Mouse (Mus musculus) lung, embryonic 16.5 days (tissue): ENCODE data around the gene Ngef. TPM values are rescaled to one million over a fixed set of nuclear protein-coding genes. Genes with fewer than 3 reads are reported as not detected.

Source experiments
- ATAC-seq: fragments of 200-750 bp; cut with Nextera tagmentation; 2 replicates; pipeline ENCODE4 v1.8.0; 2017; ENCODE audit warnings: low read depth, mild to moderate bottlenecking, moderate library complexity
- H3K27ac ChIP-seq: fragments of 300-500 bp; sonication (generic); 2 replicates; pipeline ENCODE4 v1.5.1; 2014; ENCODE audit warnings: mild to moderate bottlenecking, control low read depth, low read length
- H3K27me3 ChIP-seq: fragments of 300-500 bp; sonication (generic); 2 replicates; pipeline ENCODE4 v1.6.1; 2014; ENCODE audit warnings: low read depth, low read length, mixed read lengths; ENCODE audit not compliant: control insufficient read depth, insufficient read depth
- H3K36me3 ChIP-seq: fragments of 300-500 bp; sonication (generic); 2 replicates; pipeline ENCODE4 v1.6.1; 2014; ENCODE audit warnings: low read length; ENCODE audit not compliant: control insufficient read depth, insufficient read depth
- H3K4me1 ChIP-seq: fragments of 300-500 bp; sonication (generic); replicated peaks from 2 replicates; pipeline ENCODE4 v1.6.1; 2014; ENCODE audit warnings: low read length, mixed read lengths; ENCODE audit not compliant: control insufficient read depth, insufficient read depth
- H3K4me2 ChIP-seq: fragments of 300-500 bp; sonication (generic); 2 replicates; pipeline ENCODE4 v1.6.1; 2014; ENCODE audit warnings: low read depth, low read length, control low read depth
- H3K4me3 ChIP-seq: fragments of 300-500 bp; sonication (generic); 2 replicates; pipeline ENCODE4 v1.5.1; 2014; ENCODE audit warnings: mild to moderate bottlenecking, low read length, control low read depth
- H3K9ac ChIP-seq: fragments of 300-500 bp; sonication (generic); 2 replicates; pipeline ENCODE4 v1.6.1; 2014; ENCODE audit warnings: low read length, control low read depth
- H3K9me3 ChIP-seq: fragments of 300-500 bp; sonication (generic); 2 replicates; pipeline ENCODE4 v1.6.1; 2016; ENCODE audit warnings: low read length; ENCODE audit not compliant: control insufficient read depth
- WGBS: fragments of 180-500 bp; shearing (Covaris S2); extraction: QIAGEN DNeasy Blood & Tissue Kit; methylation state at CpG from one replicate; pipeline ENCODE4 v1.1.7; 2014; 5-methylcytosine and 5-hydroxymethylcytosine counted together
- polyA plus RNA-seq: library from polyadenylated mRNA; unstranded; fragments of >200 nt; fragmentation: Nextera tagmentation; extraction: Ambion mirVana; gene quantifications from 2 replicates; pipeline ENCODE4 v1.2.1, GENCODE M21; 2015

The Ngef gene
- polyA plus RNA-seq, 1 experiment from 2014 or later = 5.6 TPM

- peak overlapping the region; percentile 92 for H3K27ac ChIP-seq
- peak overlapping the region; percentile 40 for H3K9ac ChIP-seq
- no peaks in the 10 kb centered on the region for H3K9me3 ChIP-seq
- H3K4me1 ChIP-seq = peaks cover 15% of the 10 kb centered on the region; the same call in 1 of the 2 replicates
- no peaks in the 10 kb centered on the region for H3K27me3 ChIP-seq
- peak overlapping the region; percentile 8; the same call in 1 of the 2 replicates for H3K4me3 ChIP-seq
- ATAC-seq = peak; percentile 95
- 28% methylated on average over 7 of the region's 7 CpGs for WGBS
- H3K4me2 ChIP-seq = peak overlapping the region; percentile 21
- H3K36me3 ChIP-seq = no peaks in the 10 kb centered on the region
Measured at GRCm38 (mm10) chr1:87574785-87575184, 1.1 kb upstream of the Ngef start.

GRCm38 (mm10) chr1:87574353-87574752, 683 bp upstream of the Ngef start:
- peak; percentile 41 for ATAC-seq
- no peak overlapping the region for H3K9ac ChIP-seq

GRCm38 (mm10) chr1:87573261-87573660, 409 bp downstream of the Ngef start:
- Histone ChIP-seq H3K9ac (0 out of 2 replicates have a peak overlapping the region, but pooled peaks have one; percentile 26), H3K4me1 (peaks cover 15% of the 10 kb centered on the region; the same call in 1 of the 2 replicates), H3K27me3 (no peaks in the 10 kb centered on the region), H3K4me2 (peak overlapping the region; percentile 37), H3K9me3 (no peaks in the 10 kb centered on the region), H3K4me3 (peak overlapping the region; percentile 24), H3K36me3 (no peaks in the 10 kb centered on the region), H3K27ac (peak overlapping the region; percentile 92)
- 58% methylated on average over 5 of the region's 5 CpGs for WGBS
- no peak for ATAC-seq

More at GRCm38 (mm10) chr1:87574353-87574752, 683 bp upstream of the Ngef start:
- Histone ChIP-seq H3K27me3 (no peaks in the 10 kb centered on the region), H3K4me1 (peaks cover 15% of the 10 kb centered on the region; the same call in 1 of the 2 replicates), H3K4me3 (peak overlapping the region; percentile 13), H3K4me2 (peak overlapping the region; percentile 21), H3K36me3 (no peaks in the 10 kb centered on the region), H3K27ac (peak overlapping the region; percentile 92), H3K9me3 (no peaks in the 10 kb centered on the region)
- WGBS = 46% methylated on average over 6 of the region's 6 CpGs

- Histone ChIP-seq H3K4me1 (peaks cover 5% of the 10 kb centered on the region; the same call in 1 of the 2 replicates), H3K36me3 (no peaks in the 10 kb centered on the region), H3K27ac (no peak overlapping the region), H3K9ac (no peak overlapping the region), H3K27me3 (no peaks in the 10 kb centered on the region), H3K4me3 (no peak overlapping the region), H3K9me3 (no peaks in the 10 kb centered on the region), H3K4me2 (no peak overlapping the region)
- WGBS = 32% methylated on average over 6 of the region's 6 CpGs
- no peak for ATAC-seq
Measured at GRCm38 (mm10) chr1:87568398-87568797, 5.3 kb downstream of the Ngef start.

- H3K36me3 ChIP-seq = no peaks in the 10 kb centered on the region
- H3K4me1 ChIP-seq = no peaks in the 10 kb centered on the region
- WGBS = 82% methylated on average over 8 of the region's 8 CpGs
- H3K4me3 ChIP-seq = no peak overlapping the region
- no peak overlapping the region for H3K9ac ChIP-seq
- H3K27me3 ChIP-seq = no peaks in the 10 kb centered on the region
- no peaks in the 10 kb centered on the region for H3K9me3 ChIP-seq
- H3K4me2 ChIP-seq = no peak overlapping the region
- H3K27ac ChIP-seq = no peak overlapping the region
- ATAC-seq = no peak
Measured at GRCm38 (mm10) chr1:87565760-87566159, 7.9 kb downstream of the Ngef start.

GRCm38 (mm10) chr1:87562967-87563366, 10.7 kb downstream of the Ngef start:
- Histone ChIP-seq H3K4me2 (no peak overlapping the region), H3K9ac (no peak overlapping the region), H3K36me3 (no peaks in the 10 kb centered on the region), H3K4me1 (no peaks in the 10 kb centered on the region), H3K9me3 (no peaks in the 10 kb centered on the region), H3K27ac (no peak overlapping the region), H3K4me3 (no peak overlapping the region), H3K27me3 (no peaks in the 10 kb centered on the region)
- no peak for ATAC-seq
- 74% methylated on average over 3 of the region's 3 CpGs for WGBS

GRCm38 (mm10) chr1:87553586-87553985, 20.1 kb downstream of the Ngef start:
- Histone ChIP-seq H3K36me3 (no peaks in the 10 kb centered on the region), H3K27me3 (no peaks in the 10 kb centered on the region), H3K4me2 (no peak overlapping the region), H3K9me3 (no peaks in the 10 kb centered on the region), H3K27ac (no peak overlapping the region), H3K4me1 (no peaks in the 10 kb centered on the region), H3K4me3 (no peak overlapping the region), H3K9ac (no peak overlapping the region)
- no peak for ATAC-seq
- 63% methylated on average over 1 of the region's 1 CpGs for WGBS

- Histone ChIP-seq H3K4me2 (no peak overlapping the region), H3K9ac (no peak overlapping the region), H3K36me3 (no peaks in the 10 kb centered on the region), H3K27me3 (no peaks in the 10 kb centered on the region), H3K4me3 (no peak overlapping the region), H3K9me3 (no peaks in the 10 kb centered on the region), H3K27ac (no peak overlapping the region), H3K4me1 (no peaks in the 10 kb centered on the region)
- 74% methylated on average over 3 of the region's 3 CpGs for WGBS
- no peak for ATAC-seq
Measured at GRCm38 (mm10) chr1:87551008-87551407, 22.7 kb downstream of the Ngef start.

GRCm38 (mm10) chr1:87541614-87542013, 32.1 kb downstream of the Ngef start:
- no peak overlapping the region for H3K4me3 ChIP-seq
- WGBS = 40% methylated on average over 7 of the region's 7 CpGs
- H3K27ac ChIP-seq = no peak overlapping the region
- H3K36me3 ChIP-seq = no peaks in the 10 kb centered on the region
- no peak overlapping the region for H3K4me2 ChIP-seq
- no peaks in the 10 kb centered on the region for H3K9me3 ChIP-seq
- H3K9ac ChIP-seq = no peak overlapping the region
- H3K4me1 ChIP-seq = no peaks in the 10 kb centered on the region
- ATAC-seq = no peak
- H3K27me3 ChIP-seq = no peaks in the 10 kb centered on the region

GRCm38 (mm10) chr1:87537008-87537407, 36.7 kb downstream of the Ngef start:
- 90% methylated on average over 1 of the region's 1 CpGs for WGBS
- H3K4me1 ChIP-seq = no peaks in the 10 kb centered on the region

More at GRCm38 (mm10) chr1:87537008-87537407, 36.7 kb downstream of the Ngef start:
- no peak overlapping the region for H3K4me3 ChIP-seq
- no peaks in the 10 kb centered on the region for H3K27me3 ChIP-seq
- H3K9ac ChIP-seq = no peak overlapping the region
- H3K4me2 ChIP-seq = no peak overlapping the region
- H3K9me3 ChIP-seq = no peaks in the 10 kb centered on the region
- no peaks in the 10 kb centered on the region for H3K36me3 ChIP-seq
- no peak overlapping the region for H3K27ac ChIP-seq
- no peak for ATAC-seq
